Mouse (Mus musculus) lung, postnatal 0 days (tissue): ENCODE measurements around the gene Snap29.

ENCODE experiments used
- CTCF ChIP-seq: IDR thresholded peaks from 2 replicates; pipeline ENCODE4 v1.5.1; 2016; ENCODE audit warnings: antibody characterized with exemption, mild to moderate bottlenecking
- EP300 ChIP-seq: IDR thresholded peaks from 2 replicates; pipeline ENCODE4 v1.6.1; 2016; ENCODE audit warnings: antibody characterized with exemption, mild to moderate bottlenecking, control low read depth

DNA sequence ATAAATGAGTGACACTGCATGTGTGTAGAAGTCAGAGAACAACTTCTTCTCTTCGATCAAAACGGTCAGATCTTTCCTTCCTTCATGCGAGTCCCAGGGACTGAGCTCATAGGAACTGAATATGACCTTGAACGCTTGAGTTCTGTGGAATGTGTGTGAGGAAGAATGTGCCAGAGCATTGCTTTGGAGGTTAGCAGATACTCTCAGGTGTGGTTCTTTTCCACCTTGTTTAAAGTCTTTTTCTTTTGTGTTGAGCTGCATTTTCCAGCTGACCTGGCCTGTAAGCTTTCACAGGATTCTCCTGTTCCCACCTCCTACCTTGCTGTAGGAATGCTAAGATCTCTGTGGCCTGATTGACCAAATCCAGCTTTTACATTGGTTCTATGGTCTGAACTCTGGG is 23.5 kb upstream of the Snap29 start:
- no peak for TF ChIP-seq CTCF
- TF ChIP-seq EP300, result no peak
